Mouse (Mus musculus) CD4-positive, CD25-positive, alpha-beta regulatory T cell, adult 4 months (primary cell): ENCODE data around the gene Rnf8. TPM values are rescaled to one million over a fixed set of nuclear protein-coding genes. Genes with fewer than 3 reads are reported as not detected.

Experiments used
- ATAC-seq: one replicate; pipeline ENCODE4 v1.8.0; 2017
- polyA plus RNA-seq, 2 experiments: library from polyadenylated mRNA; unstranded; fragments of 100-300 nt; shearing (Covaris generic); gene quantifications; one replicate each; pipeline ENCODE4 v1.2.1; 2017

Gene Rnf8
- polyA plus RNA-seq, 2 experiments from 2014 or later = 18.9 to 23.2 TPM

DNA sequence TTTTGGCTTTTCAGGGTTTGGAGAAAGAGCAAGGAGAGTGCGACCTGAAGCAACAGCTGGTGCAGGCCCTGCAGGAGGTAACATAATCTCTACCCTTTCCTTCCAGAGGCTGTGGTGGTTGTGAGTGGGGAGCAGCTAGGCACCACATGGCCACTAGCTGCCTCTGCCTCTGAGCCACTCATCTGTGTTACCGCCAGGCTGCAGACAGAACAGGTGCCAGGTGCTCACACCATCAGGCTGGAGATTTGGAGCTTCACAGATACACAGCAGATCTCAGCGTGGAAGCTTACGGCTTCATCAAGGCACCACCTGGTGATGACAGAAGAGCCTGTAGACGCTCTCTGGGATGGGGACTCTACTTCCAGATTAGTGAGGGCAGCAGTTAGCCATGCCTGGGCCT lies 14.4 kb downstream of the Rnf8 start:
- no peak for ATAC-seq

DNA sequence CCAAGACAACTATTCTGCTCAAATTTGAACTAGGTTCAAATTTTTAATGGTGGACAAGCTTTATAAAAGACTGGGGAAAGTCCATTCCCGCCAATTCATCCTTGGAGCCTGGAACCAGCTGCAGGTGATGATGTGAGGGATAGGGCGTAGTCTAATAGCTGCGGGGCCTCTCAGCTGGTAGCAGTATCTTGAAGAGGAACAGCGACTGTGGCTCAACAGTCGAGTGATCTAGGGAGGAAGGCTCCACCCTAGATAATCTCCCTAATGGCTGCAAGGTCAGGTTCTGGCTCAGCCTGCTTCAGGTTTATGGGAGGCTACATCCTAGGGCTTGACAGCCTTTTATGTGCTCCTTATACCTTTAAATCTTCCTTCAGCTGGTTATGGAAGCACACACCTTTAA lies 15.0 kb downstream of the Rnf8 start:
- no peak for ATAC-seq

- no peak for ATAC-seq
Observed at GRCm38 (mm10) chr17:29632312-29632711, 17.7 kb downstream of the Rnf8 start.

- ATAC-seq = no peak
Observed at GRCm38 (mm10) chr17:29635492-29635891, 20.9 kb downstream of the Rnf8 start.

DNA sequence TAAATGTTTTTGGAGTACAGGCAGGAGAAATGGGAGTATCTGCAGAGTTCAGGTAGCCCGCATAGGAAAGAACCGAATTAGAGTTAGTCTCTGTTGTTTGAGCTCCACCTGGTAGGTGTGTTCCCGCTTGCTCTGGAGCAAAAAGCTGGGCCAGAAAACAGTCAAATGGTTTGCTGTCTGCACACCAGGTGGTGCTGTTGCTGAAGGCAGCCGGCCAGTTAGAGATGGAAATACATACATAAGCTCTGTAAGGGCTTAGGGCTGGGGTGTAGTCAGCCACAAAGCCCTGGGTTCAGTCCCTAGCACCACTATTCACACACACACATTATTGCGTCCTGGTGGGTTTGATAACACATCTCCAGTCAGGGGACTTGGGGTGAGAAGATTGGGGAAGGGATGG lies 21.5 kb downstream of the Rnf8 start:
- ATAC-seq = no peak

GRCm38 (mm10) chr17:29637377-29637776 lies 22.8 kb downstream of the Rnf8 start:
- ATAC-seq = no peak

DNA sequence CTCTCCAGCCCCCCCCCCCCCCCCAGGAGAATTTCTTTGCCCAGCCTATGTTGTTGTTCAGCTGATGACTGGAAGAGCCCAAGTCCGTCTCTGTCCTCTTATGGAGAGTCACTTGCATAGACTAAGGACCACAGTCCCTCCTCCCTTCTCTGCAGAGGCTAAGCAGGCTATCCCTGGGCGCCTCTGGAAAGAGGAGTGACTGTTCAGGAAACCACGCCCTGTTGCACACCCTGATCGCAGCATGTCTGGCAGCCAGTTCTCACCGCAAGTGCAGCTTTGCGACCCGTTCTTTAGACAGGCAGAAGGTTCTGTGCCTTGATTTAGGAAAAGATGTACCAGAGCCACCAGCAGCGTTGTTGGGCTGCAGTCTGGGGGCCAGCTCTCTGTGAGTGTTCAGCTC lies 23.3 kb downstream of the Rnf8 start:
- no peak for ATAC-seq

- no peak for ATAC-seq
Observed at GRCm38 (mm10) chr17:29640971-29641370, 26.4 kb downstream of the Rnf8 start.

DNA sequence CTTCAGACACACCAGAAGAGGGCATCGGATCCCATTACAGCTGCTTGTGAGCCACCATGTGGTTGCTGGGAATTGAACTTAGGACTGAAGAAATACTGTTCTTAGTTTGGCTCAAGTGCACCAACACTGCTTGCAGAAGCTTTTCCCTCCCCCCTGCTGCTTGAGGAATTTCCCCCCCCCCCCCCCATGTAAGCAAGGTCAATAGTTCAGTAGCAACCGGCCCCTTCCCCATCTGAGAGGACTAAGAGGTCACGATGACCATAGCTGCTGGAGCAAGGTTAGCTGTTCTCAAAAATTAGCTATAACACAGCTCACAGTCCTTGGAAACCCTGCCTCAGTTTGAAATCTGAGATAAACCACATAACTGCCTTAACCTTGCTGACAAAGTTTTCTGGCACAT lies 27.6 kb downstream of the Rnf8 start:
- no peak for ATAC-seq

- ATAC-seq = no peak
Observed at GRCm38 (mm10) chr17:29658249-29658648, 43.7 kb downstream of the Rnf8 start.

DNA sequence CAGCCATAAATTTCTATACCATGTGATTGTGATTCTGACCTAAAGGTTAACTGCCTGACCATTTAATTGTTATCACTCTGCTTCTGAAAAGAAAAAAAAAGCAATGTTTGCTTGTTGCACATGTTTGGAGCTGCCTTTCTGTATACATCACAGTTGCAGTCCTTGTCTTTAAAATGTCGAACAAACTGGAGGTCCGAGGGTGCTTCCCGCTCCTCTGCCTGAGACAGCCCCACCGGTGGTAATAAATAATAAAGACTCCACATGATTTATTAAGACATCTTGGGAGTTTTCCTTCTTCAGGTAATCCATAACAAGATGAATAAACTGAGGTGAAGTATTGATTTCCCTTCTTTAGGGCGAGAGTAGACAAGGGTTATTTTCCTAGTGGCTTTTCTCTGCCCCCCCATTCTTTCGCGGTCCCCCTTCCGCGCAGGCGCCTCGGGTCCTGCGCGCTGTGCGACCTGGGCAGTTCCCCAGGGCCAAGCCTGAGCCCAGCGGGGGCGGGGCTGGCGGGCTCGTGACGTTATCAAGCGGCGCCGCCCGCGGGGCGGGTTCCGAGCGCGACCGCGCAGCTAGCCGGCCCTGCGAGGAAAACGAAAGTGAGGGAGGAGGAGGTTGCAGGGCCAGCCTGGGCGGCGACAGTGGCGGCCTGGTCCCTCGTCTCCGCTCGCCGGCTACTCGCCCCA lies 45.6 kb downstream of the Rnf8 start, which contains the start of gene Cmtr1:
Gene Cmtr1, plus strand, starts transcription at position 520 of the 686 bp plus-strand sequence.
- ATAC-seq = peak; percentile 89

- ATAC-seq = peak; percentile 56
Observed at GRCm38 (mm10) chr17:29660762-29661391, 46.3 kb downstream of the Rnf8 start.

- no peak for ATAC-seq
Observed at GRCm38 (mm10) chr17:29662145-29662544, 47.6 kb downstream of the Rnf8 start.

DNA sequence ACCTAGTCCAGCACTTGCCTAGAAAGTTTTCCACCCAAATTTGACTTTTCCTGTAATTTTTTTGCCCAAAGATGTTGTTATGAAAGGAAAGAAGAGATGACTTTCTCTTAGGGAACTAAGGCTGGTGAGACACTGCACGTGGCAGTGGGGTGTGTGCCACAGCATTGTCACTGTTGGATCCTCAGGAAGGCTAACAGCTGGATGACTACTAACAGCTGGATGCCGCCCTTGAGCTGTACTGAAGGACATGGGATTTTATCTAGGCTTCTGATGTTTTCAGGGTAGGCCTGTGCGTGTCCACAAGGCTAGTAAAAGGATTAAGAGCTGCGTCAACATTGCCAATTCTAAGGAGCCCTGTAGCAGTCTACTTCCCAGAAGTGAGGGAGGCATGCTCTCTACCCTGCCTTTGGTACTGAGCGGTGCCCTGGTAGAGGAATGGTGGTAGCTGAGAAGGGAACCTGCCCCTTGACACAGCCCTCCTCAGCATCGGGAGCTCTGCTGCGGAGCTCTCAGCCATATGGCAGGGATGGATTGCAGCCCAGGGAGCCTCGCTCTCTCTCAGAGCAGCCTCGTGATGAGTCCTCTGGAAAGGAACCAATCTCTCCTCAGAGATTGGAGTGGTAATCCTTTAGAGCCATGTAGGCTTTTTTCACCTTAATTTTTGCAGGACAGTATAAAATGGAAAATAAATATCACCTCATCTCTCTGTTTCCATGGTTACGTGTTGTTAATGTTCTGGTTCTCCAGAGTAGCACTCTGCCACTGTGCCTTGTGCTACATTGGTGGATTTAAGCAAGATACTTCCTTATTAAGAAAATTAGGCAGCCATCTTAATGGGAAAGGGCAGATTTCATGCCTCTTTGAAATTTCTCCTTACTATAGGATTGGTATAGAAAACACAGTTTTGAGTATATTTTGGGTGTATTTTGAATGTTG lies 53.7 kb downstream of the Rnf8 start:
- ATAC-seq = no peak

GRCm38 (mm10) chr17:29669030-29669429 lies 54.4 kb downstream of the Rnf8 start:
- no peak for ATAC-seq

DNA sequence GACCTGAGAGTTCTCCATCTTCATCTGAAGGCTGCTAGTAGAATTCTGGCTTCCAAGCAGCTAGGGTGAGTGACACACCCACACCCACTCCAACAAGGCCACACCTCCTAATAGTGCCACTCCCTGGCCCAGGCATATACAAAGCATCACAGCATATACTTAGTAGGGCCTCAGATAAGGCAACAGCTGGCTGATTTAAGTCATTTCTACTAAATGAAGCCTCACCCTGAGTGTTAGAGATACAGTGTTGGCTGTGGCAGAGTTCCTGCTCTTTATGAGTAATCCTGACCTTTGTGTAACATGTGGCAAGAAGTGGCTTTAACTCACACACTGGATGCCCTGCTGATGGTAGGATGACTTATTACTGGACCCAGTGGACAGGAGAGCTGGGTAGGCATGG lies 55.3 kb downstream of the Rnf8 start:
- no peak for ATAC-seq

- ATAC-seq = no peak
Observed at GRCm38 (mm10) chr17:29671021-29671420, 56.4 kb downstream of the Rnf8 start.

DNA sequence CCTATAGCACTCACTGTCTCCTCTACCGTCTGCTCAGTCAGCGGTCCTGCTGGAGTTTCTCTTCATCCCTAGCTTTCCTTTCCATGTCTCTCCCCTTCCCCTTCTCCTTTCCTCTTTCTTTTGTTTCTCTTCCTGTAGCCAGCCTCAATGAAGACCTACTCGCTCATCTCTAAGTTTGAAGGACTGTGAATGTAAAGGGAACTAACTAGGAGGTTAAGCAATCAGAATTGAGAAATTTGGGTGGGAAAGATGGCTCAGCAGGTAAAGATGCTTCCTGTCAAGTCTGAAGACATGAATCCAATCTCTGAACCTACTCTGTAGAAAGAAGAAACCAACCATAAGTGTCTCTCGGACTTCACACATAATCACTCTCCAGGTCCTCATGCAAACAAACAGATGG lies 58.7 kb downstream of the Rnf8 start:
- no peak for ATAC-seq

- ATAC-seq = no peak
Observed at GRCm38 (mm10) chr17:29678526-29678925, 63.9 kb downstream of the Rnf8 start.

- no peak for ATAC-seq
Observed at GRCm38 (mm10) chr17:29679038-29679767, 64.6 kb downstream of the Rnf8 start.

- ATAC-seq = no peak
Observed at GRCm38 (mm10) chr17:29680174-29680573, 65.6 kb downstream of the Rnf8 start.

DNA sequence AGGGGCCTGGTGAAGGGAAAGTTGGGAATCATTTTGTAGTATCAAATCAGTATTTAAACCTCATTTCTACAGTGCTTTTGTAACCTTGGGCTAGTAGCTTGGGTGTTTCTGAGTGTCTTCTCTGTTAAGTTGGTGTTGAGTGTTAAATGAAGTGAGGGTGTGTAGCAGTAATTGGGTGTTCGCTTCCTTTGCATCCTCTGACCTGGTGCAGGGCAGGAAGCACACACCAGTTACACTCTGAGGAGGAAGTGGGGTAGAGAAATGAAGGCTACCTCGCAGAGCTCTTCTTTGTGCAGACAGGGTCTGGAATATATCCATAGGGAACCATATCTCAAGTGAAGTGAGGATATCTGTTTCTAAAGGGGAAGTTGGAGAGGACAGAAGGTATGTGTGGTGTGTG lies 66.3 kb downstream of the Rnf8 start:
- no peak for ATAC-seq

DNA sequence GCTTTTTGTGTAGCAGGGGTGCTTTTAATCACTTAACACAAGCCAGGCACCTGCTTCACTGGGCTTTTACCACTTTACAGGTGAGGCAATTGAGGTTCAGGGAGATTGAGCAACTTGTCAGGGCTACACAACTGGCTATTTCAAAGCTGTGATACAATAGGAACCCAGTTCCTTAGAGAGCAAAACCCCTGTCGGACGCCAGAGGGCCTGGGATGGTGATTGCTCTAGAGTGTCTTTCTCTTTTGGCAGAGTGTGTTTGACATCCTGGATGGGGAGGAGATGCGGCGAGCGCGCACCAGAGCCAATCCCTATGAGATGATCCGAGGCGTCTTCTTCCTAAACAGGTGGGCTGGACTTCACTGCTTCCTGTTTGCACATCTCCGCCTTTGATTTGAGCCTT lies 67.1 kb downstream of the Rnf8 start:
- no peak for ATAC-seq
